Mouse (Mus musculus): ENCODE measurements around the gene Prim2.

Prim2 gene

GRCm38 (mm10) chr1:33488372-33488771 lies 181.2 kb downstream of the Prim2 start:
- no peak for DNase-seq (ENCODE audit: low spot score)

- DNase-seq (ENCODE audit: low spot score): no peak
These were observed 185.8 kb downstream of the Prim2 start for GRCm38 (mm10) chr1:33483746-33484145.

GRCm38 (mm10) chr1:33480382-33480781 lies 189.2 kb downstream of the Prim2 start:
- DNase-seq (ENCODE audit: low spot score): no peak

DNA sequence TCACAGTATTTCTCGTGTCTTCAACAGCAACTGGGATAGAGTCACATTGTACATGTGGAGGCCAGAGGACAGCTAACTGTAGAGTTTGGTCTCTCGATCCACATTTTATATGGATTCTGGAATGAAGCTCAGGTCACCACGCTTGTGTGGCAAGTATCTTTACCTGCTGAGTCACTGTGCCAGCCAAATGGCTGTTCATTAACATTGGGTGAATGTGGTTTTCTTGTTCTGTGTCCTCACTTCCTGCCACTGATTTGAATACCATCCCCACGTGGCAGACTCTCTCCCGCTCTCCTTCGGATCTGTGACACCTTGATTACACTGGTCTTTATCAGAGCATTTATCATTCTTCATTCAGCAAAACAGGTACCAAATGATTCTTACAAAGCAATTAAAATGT lies 198.5 kb downstream of the Prim2 start:
- DNase-seq (ENCODE audit: low spot score): no peak

DNA sequence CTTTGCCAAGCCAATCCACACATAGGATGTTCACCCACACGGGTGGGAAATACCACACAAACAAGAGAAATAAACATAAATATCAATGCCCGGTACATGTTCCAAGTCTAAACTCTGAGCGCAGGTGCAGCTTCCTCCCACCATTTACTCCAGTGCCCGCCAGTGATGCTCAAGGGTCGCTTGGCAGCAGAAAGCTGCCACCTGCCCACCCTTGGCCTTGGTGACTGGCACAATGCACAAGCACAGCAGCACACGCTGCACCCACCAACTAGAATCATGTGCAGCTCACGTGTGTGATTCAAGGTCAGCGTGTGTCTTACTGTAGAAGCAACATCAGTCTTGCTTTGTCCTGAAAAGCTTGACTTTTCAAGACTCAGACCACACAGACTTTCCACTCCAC lies 199.4 kb downstream of the Prim2 start:
- no peak for DNase-seq (ENCODE audit: low spot score)

GRCm38 (mm10) chr1:33464234-33464633 lies 205.4 kb downstream of the Prim2 start:
- no peak for DNase-seq (ENCODE audit: low spot score)

GRCm38 (mm10) chr1:33460703-33461102 lies 208.9 kb downstream of the Prim2 start:
- DNase-seq (ENCODE audit: low spot score): no peak

DNA sequence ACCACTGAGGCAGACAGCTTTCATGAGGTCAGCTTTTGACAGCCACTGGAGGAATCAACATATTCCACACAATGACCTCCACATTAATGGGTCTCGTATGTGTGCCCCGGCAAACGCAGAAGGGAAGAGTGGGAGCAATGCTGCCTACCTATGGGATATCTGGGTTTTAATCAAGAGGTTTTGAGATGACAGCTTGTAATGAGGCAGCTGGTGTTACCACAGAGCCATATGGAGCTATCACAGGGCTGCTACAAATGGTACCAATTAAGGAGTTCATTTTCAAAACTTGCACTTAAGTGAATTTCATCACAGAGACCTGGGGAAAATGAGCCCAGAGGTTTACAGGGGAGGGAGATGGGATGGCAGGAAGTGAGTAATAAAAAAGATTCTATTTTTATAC lies 209.3 kb downstream of the Prim2 start:
- no peak for DNase-seq (ENCODE audit: low spot score)

- no peak for DNase-seq (ENCODE audit: low spot score)
These were observed 210.6 kb downstream of the Prim2 start for GRCm38 (mm10) chr1:33458950-33459349.

DNA sequence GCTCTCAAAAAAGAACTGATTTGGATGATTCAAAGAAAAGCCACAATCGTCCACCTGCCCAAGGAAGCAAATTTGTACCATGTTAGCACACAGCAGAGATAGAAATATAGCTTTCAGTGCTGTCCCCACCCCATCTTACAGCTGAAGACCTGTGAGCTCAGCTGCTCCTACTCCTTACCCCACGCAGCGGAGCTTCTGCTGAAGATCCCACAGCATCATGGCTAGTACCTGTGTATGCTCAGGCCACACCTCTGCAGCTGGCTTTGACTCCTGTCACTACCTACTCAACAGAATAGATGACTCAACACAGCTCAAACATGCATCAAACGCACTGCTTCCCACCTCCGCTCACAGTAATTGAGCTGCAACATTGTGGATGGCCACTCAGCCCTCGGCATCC lies 215.3 kb downstream of the Prim2 start:
- no peak for DNase-seq (ENCODE audit: low spot score)

- no peak for DNase-seq (ENCODE audit: low spot score)
These were observed 216.3 kb downstream of the Prim2 start for GRCm38 (mm10) chr1:33453299-33453698.

- DNase-seq (ENCODE audit: low spot score): no peak
These were observed 222.4 kb downstream of the Prim2 start for GRCm38 (mm10) chr1:33447179-33447578.

- no peak for DNase-seq (ENCODE audit: low spot score)
These were observed 233.4 kb downstream of the Prim2 start for GRCm38 (mm10) chr1:33436167-33436566.

Data from left cerebral cortex, adult 11 months (tissue).